ENCODE assay signal across 10 mouse cellular contexts in the genomic region with DNA sequence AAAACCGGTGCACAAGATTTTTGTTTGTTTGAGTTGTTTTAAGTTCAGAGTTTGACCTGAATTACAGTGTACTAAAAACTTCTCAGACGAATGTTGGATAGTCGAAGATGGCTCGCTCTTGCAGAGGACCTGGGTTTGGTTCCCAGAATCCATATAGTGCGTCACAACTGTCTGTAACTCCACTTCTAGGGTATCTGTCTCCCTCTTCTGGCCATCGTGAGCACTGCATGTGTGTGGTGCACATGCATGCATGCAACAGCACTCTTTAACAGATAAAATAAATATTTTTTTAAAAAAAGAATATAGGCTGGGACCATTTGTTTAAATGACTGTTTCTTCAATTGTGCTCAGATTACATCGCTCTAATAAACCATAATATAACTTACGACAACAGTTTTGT. TPM values are rescaled to one million over a fixed set of nuclear protein-coding genes. Genes with fewer than 3 reads are reported as not detected.
DNase-seq lines count a peak whose midpoint lies in the region; ATAC-seq lines count a peak whose summit lies in the region.
"Had no signal": no experiment of that assay in that cellular context is flagged by ENCODE, and none has a peak within 500 bp of the region (broad histone marks: within the 10 kb centered on the region; RNA-seq: fewer than 3 reads in every experiment).

No protein-coding gene starts in this region.

- H3K27me3 ChIP-seq in midbrain, embryonic 16.5 days (ENCODE audit: control insufficient read depth, insufficient read depth, low read depth, low read length): no peaks in the 10 kb centered on the region

- H3K4me2 ChIP-seq in midbrain, embryonic 16.5 days (ENCODE audit: low read length): no peak overlapping the region

- no peak overlapping the region for H3K27ac ChIP-seq in midbrain, embryonic 16.5 days (ENCODE audit: low read length)

- peak; percentile 47 for DNase-seq in adrenal gland, postnatal 10 days
- no peak for DNase-seq in adrenal gland, postnatal 4 days (ENCODE audit: low spot score in 2 of 2)
- DNase-seq in left cerebral cortex, postnatal 14 days (ENCODE audit: low spot score in 2 of 2): peak; percentile 25 to 33
- DNase-seq in left cerebral cortex, postnatal 36 days (ENCODE audit: low spot score in 2 of 2): no peak
- DNase-seq in c-Kit-positive CD71-positive TER-119-positive erythroid progenitor cells, embryonic 14.5 days (ENCODE audit: low spot score): peak; percentile 33
- peak; percentile 61 for DNase-seq in testis, postnatal 10 days (ENCODE audit: low spot score)

- intact Hi-C loops in left cerebral cortex, postnatal 14 days (cut with DNase I): loop anchor here (5.0 kb wide), 1 partner anchor 43 kb away; a partner anchor contains a TSS
- intact Hi-C loops in left cerebral cortex, postnatal 36 days (cut with DNase I): loop anchor here (10.0 kb wide), 1 partner anchor 430 kb away; no protein-coding TSS in a partner anchor

- no peak for ATAC-seq in midbrain, embryonic 16.5 days
- no peak for ATAC-seq in monocyte, adult 5-6 weeks (replicated peaks; ENCODE audit: insufficient number of reproducible peaks, low FRiP score, low TSS enrichment, poor library complexity, severe bottlenecking)

- H3K9ac ChIP-seq in midbrain, embryonic 16.5 days (ENCODE audit: low read depth, low read length): no peak overlapping the region

- no peaks in the 10 kb centered on the region for H3K9me3 ChIP-seq in midbrain, embryonic 16.5 days (replicated peaks; ENCODE audit: control insufficient read depth, low read length, poor library complexity, severe bottlenecking)

- H3K4me3 ChIP-seq in midbrain, embryonic 16.5 days (ENCODE audit: low read depth, low read length): no peak overlapping the region

- H3K4me1 ChIP-seq in midbrain, embryonic 16.5 days (ENCODE audit: control insufficient read depth, insufficient read depth, low read length): peaks cover 11% of the 10 kb centered on the region

- H3K36me3 ChIP-seq in midbrain, embryonic 16.5 days (ENCODE audit: control insufficient read depth, insufficient read depth, low read length): no peaks in the 10 kb centered on the region

- WGBS in midbrain, embryonic 16.5 days: 81% methylated on average over 8 of the region's 8 CpGs

RNA-seq across cellular contexts. Expression of a gene that starts 3.1 kb away (rescaled TPM):
- 1 to 10 TPM; 7.2 to 9.3 TPM for total RNA-seq in adrenal gland, postnatal 10 days (2021)
- 1 to 10 TPM; 9.4 to 9.8 TPM for total RNA-seq in adrenal gland, postnatal 4 days (2021)
- 10 to 100 TPM; 29.8 to 31.8 TPM for total RNA-seq in left cerebral cortex, postnatal 14 days (2021)
- total RNA-seq in left cerebral cortex, postnatal 36 days (2021): 10 to 100 TPM; 26.4 to 30.8 TPM
- polyA plus RNA-seq in midbrain, embryonic 16.5 days (2015; fragmentation: Nextera tagmentation; extraction: Ambion mirVana): 14.7 and 16.9 TPM in 2 replicates
- 16.1 to 29.4 TPM (median 19.3 TPM) in 3 replicates for total RNA-seq in monocyte, adult 5-6 weeks (2017)

RNA-seq across cellular contexts. Expression of a gene that starts 19.6 kb away (rescaled TPM):
- total RNA-seq in adrenal gland, postnatal 10 days (2021): not detected
- not detected for total RNA-seq in adrenal gland, postnatal 4 days (2021)
- not detected for total RNA-seq in left cerebral cortex, postnatal 14 days (2021)
- not detected for total RNA-seq in left cerebral cortex, postnatal 36 days (2021)
- polyA plus RNA-seq in midbrain, embryonic 16.5 days (2015; fragmentation: Nextera tagmentation; extraction: Ambion mirVana): not detected in 2 replicates
- total RNA-seq in monocyte, adult 5-6 weeks (2017): not detected in 3 replicates
- polyA plus RNA-seq: C2C12; limb, embryonic 14.5 days had no signal

RNA-seq across cellular contexts. Expression of a gene that starts 26.3 kb away (rescaled TPM):
- total RNA-seq in adrenal gland, postnatal 10 days (2021): 10 to 100 TPM; 12.4 to 21.2 TPM
- total RNA-seq in adrenal gland, postnatal 4 days (2021): 10 to 100 TPM in 1 of 2 experiments, 1 to 10 TPM in 1; 7.1 to 14.2 TPM
- total RNA-seq in left cerebral cortex, postnatal 14 days (2021): 1 to 10 TPM; 2.0 to 2.7 TPM
- 1 to 10 TPM; 3.2 to 3.6 TPM for total RNA-seq in left cerebral cortex, postnatal 36 days (2021)
- 0.46 and 0.70 TPM in 2 replicates for polyA plus RNA-seq in midbrain, embryonic 16.5 days (2015; fragmentation: Nextera tagmentation; extraction: Ambion mirVana)
- 4.5 to 10.1 TPM (median 9.1 TPM) in 3 replicates for total RNA-seq in monocyte, adult 5-6 weeks (2017)

RNA-seq across cellular contexts. Expression of a gene that starts 44.9 kb away (rescaled TPM):
- 10 to 100 TPM; 12.1 to 14.9 TPM for total RNA-seq in adrenal gland, postnatal 10 days (2021)
- total RNA-seq in adrenal gland, postnatal 4 days (2021): 10 to 100 TPM; 17.8 to 18.7 TPM
- total RNA-seq in left cerebral cortex, postnatal 14 days (2021): 10 to 100 TPM; 10.1 to 11.2 TPM
- total RNA-seq in left cerebral cortex, postnatal 36 days (2021): 1 to 10 TPM; 8.8 to 9.5 TPM
- polyA plus RNA-seq in midbrain, embryonic 16.5 days (2015; fragmentation: Nextera tagmentation; extraction: Ambion mirVana): 4.4 and 4.7 TPM in 2 replicates
- 26.7 to 48.7 TPM (median 41.0 TPM) in 3 replicates for total RNA-seq in monocyte, adult 5-6 weeks (2017)

Comparison
In these comparisons a context has a peak if more than half of its experiments do, and no peak if none do; other contexts are left out.
1. DNase-seq: peak in adrenal gland, postnatal 10 days (single experiment), left cerebral cortex, postnatal 14 days (2 of 2), c-Kit-positive CD71-positive TER-119-positive erythroid progenitor cells, embryonic 14.5 days (single experiment) and testis, postnatal 10 days (single experiment); none in adrenal gland, postnatal 4 days (0 of 2) and left cerebral cortex, postnatal 36 days (0 of 2).